Mouse (Mus musculus) embryo, embryonic 10.5 days (tissue): ENCODE results near the gene Sesn2.

Experiments
- DNase-seq: peaks from one replicate; pipeline ENCODE4 v3.0.0-alpha.2; 2015; ENCODE audit warnings: low spot score

The Sesn2 gene

GRCm38 (mm10) chr4:132514555-132515135 is 4.3 kb upstream of the Sesn2 start:
- peak; percentile 93 for DNase-seq

DNA sequence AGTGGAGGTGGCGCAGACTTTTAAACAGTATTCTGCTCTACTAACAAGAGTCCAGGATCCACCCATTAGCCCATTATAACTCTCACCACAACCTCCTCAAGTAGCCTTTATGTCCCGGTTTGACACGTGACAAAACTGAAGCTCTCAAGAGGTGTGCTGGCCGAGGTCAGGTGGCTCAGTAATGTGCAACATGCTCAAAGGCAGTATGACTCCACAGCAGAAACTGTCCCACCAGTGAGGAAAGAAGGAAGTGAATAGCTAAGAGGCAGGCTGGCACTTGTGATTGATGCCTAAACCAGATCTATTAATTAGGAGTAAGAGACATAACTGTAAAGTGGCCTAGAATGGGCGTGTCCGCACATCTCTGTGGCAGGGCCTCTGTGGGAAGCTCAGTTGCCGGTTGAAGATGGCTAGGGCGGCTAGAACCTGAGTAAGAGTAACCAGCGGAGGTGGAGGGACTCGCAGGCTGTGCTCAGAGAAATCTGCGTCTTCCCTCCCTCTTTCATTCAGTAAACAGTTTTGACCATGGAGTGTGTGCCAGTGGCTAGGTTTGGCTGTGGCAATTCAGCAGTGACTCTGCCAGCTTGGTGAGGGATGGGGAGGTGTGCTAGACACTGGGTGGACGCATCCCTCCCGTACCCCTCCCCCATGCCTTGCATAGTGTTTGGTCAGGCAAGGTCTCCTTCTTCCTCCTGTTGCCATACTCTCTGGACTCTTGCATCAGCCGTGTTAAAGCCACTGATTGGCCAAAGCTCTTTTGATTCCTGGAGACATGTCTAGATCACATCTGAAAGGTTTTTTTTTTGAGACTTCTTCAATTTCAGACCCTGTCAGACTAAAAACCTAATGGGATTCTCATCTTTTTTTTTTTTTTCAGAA is 3.3 kb upstream of the Sesn2 start:
- no peak for DNase-seq

GRCm38 (mm10) chr4:132512080-132512479 is 1.8 kb upstream of the Sesn2 start:
- DNase-seq = no peak

GRCm38 (mm10) chr4:132509621-132510296 is 542 bp downstream of the Sesn2 start:
- peak; percentile 94 for DNase-seq

DNA sequence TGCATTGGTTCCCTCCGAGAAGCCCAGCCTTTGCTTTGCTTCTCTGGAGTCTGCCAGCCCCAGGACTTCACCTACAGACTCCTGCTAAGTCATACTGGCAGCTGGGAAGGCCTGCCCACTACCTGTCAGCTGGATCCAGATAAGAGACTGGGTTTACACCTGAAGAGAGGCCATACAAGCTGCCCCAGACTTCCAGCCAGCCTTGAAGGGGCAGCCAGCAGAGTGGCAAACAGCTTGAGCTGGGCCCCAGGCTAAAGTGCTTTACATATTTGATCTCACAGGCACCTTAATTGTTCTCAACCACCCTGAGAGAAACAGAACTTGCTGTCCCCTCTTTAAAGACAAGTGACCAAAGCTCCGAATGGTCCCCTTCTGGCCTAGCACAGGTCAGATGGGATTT is 3.1 kb downstream of the Sesn2 start:
- no peak for DNase-seq

- no peak for DNase-seq
These were observed 4.1 kb downstream of the Sesn2 start for GRCm38 (mm10) chr4:132506250-132506649.

DNA sequence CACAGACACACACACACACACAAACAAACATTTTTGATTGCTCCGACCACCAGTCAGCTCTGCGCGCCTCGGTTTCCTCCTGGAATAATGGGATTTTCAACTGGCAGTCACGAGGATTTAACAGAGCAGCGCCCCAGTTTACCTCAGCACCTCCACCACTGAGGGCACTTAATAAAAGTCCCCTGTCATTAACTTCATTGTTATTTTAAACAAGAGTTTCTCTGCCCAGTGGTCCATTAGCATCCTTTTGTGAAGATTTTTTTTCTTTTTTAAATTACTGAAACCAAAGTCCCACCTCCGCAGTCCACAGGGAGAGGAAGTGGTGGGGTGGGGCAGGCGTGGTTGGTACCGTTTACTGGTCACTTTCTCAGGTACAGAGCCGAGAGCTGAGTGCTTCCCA is 4.5 kb downstream of the Sesn2 start:
- DNase-seq = no peak

GRCm38 (mm10) chr4:132505034-132505738 is 5.1 kb downstream of the Sesn2 start:
- DNase-seq = no peak

GRCm38 (mm10) chr4:132503344-132503743 is 7.0 kb downstream of the Sesn2 start:
- DNase-seq = no peak

DNA sequence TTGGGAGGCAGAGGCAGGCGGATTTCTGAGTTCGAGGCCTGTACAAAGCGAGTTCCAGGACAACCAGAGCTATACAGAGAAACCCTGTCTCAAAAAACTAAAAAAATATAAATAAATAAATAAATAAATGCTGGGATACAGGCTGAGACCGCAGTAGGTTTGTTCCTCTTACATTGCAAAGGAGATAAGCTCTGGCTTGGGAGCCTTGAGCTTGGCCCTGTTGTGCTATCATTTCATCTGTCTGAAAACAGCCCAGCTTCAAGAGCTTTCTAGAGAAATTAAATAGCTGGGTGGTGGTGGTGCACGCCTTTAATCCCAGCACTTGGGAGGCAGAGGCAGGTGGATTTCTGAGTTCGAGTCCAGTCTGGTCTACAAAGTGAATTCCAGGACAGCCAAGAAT is 8.7 kb downstream of the Sesn2 start:
- no peak for DNase-seq

GRCm38 (mm10) chr4:132494271-132494918 is 15.9 kb downstream of the Sesn2 start:
- no peak for DNase-seq

GRCm38 (mm10) chr4:132492178-132493060 is 17.9 kb downstream of the Sesn2 start:
- DNase-seq = no peak

- DNase-seq = no peak
These were observed 18.6 kb downstream of the Sesn2 start for GRCm38 (mm10) chr4:132491748-132492147.

GRCm38 (mm10) chr4:132491057-132491456 is 19.2 kb downstream of the Sesn2 start:
- no peak for DNase-seq

- no peak for DNase-seq
These were observed 19.9 kb downstream of the Sesn2 start for GRCm38 (mm10) chr4:132490273-132491010.

GRCm38 (mm10) chr4:132488976-132489375 is 21.3 kb downstream of the Sesn2 start:
- no peak for DNase-seq

DNA sequence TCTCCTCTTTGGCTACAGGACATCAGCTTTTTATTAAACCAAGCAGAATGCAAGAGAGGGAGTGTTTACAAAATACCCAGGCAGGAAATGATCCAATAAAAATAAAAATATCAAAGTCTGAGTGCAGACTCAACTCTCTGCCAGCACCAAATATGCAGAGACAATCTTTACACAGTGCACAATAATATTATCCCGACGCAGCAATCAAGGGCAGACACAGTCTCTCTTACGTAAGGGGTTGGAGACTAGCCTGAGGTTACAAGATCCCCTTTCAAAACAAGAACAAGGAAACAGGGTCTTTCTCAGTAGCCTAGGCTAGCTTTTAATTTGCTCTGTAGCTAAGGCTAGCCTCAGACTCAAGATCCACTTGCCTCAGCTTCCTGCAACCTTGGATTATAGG is 21.8 kb downstream of the Sesn2 start:
- no peak for DNase-seq

DNA sequence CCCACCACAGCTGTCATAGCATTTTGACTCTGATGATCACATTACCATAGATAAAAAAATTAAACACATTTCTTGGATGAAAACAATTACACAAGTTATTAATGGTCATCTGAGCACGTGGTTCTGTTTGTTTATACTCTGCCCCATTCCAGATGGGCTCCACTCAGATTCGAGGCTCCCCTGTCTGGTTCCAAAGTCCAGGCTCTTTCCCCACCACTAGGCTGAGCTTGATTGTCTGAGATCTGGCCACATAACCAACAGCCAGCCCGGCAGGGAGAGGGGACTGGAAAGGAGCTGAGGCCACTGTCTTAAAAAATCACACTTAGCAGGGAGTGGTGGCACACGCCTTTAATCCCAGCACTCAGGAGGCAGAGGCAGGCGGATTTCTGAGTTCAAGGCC is 25.5 kb downstream of the Sesn2 start:
- DNase-seq = no peak

GRCm38 (mm10) chr4:132484231-132484630 is 26.1 kb downstream of the Sesn2 start:
- DNase-seq = no peak

- DNase-seq = no peak
These were observed 27.2 kb downstream of the Sesn2 start for GRCm38 (mm10) chr4:132482956-132483608.
